Mouse (Mus musculus) thymus, postnatal 4 days (tissue): ENCODE measurements at regions not wholly inside any gene's neighbourhood (a gene's known extent, or its start where the extent isn't known, plus 50 kb on each side); places are given as distances from the start of the nearest gene placed in this dataset.
"Not testable (repeated sequence)": the region's sequence is repeated elsewhere in the genome, so short reads cannot be mapped to it uniquely, and the experiment has no call there.

Experiments used
- DNase-seq: peaks from one replicate; pipeline ENCODE4 v3.0.0; 2021

DNA sequence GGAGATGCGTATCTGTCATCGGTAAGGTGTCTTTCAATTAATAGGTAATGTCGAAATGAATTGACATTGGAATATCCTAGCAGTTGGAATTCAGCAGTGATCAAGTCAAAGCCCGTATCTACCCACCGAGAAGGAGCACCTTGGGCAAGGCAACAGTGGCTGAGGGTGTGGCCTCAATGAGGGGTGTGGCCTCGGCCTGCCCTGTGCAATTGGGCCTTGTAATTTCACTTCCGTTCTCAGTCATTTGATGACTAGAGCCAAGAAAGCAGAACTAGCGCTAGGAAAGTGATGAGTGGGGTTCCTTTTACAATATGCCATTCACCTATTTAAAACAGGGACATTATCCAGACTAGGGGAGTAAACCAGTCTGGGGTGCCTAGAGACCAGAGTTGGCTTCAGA is 77.6 kb downstream of the Elovl4 start:
- DNase-seq: no peak

DNA sequence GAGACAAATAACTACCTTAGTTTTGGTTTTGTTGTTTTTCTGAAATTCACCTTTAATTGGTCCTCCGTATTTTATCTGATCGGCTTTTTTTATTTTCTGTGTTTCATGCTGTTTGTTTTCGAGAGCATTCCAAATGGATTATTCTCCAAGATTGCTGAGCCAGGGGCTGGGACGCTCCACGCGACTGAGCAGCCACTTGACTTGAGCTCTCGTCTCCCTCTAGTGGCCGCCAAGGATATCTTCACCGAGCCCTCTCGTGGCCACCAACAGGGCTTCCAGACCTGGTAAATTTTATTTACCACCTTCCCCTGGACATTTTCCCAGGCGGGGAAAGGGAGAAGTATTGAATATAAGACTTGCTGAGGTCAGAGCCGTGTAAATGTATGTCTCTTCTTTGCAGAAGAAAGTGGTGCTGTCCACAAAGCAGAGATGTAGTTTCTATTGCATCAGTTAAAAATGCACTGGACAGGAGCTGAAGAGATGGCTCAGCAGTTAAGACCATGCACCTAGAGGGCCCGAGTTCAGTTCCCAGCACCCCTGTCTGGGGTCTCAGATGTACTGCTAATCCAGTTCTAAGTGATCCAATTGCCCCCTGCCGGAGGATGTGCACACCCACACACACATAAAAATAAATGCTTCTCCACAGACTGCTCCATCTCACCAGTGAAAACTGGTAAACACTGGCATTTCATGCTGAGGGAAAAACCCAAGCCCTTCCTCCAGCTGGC is 78.5 kb downstream of the Elovl4 start:
- peak; percentile 65 for DNase-seq

DNA sequence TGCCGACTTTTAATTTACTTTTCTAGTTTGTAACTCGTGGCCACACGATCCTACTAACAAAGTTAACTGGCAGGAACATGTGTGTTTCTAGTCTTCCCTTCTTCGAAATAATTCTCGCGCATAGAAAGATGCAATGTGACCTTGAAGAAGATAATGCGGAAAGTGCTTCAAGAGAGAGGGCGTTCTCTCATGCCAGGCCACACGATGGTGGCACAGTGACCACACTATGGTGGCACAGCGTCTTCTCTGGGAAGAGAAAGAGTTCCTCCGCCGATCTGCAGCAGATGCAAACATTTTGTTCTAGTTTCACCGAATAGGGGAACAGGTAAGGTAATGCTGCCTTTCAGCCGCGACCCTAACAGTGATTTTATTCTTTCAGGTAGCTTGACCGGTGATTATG is 79.1 kb downstream of the Elovl4 start:
- DNase-seq: no peak

DNA sequence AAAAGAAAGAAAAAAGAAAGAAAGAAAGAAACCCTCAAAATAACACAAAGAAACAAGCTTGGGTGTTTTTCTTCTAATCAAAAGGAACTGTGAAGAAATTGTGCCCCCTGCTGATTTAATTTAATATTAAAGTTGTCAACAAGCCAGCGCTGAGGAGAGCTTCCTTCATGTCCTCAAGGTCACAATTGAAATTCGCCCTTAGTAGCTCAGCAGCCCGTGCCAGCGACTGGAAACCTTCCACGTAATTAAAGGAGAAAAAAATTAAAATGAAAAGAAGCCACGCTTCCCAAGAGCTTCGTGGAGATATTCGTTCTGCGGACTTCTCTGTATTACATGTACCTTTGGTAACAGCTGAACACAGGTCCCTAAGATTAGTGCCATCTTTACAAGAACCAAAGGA is 80.0 kb downstream of the Elovl4 start:
- DNase-seq: no peak

DNA sequence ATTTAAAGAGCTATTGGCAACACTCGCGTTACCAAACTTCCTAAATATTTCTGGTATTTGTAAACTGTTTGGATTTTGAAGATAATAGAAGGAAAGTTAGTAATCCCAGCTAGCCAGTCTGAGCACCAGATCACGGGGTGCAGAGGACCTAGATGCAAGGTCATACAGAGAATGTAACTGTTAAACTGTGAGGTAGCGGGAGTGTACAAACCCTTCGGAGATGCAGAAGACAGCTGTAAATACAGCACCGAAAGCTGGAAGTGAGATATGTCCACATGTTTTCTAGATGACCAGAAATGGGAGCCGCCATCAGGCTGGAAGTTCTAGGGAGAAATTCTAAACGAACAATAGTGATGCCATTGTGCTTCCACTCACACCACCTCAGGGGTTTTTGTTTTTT is 80.5 kb downstream of the Elovl4 start:
- no peak for DNase-seq

DNA sequence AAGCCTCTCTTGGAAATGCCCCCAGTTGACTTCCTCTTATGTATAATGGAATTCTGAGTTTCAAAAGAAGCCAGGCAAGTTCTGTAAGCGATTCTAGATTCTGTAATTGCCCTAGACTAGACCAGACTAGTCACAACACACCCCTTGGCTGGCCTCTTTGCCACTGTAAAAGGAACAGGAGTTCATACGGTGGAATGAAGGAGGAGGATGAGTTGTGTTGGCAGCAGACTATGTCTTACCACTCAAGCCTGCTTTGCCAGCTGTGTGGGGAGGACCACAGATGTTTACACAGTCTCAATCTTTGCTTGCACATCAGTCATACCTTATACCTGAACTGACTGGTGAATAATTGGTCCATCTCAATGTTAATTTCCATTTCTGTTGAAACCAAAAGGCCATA is 85.1 kb downstream of the Elovl4 start:
- DNase-seq: no peak

DNA sequence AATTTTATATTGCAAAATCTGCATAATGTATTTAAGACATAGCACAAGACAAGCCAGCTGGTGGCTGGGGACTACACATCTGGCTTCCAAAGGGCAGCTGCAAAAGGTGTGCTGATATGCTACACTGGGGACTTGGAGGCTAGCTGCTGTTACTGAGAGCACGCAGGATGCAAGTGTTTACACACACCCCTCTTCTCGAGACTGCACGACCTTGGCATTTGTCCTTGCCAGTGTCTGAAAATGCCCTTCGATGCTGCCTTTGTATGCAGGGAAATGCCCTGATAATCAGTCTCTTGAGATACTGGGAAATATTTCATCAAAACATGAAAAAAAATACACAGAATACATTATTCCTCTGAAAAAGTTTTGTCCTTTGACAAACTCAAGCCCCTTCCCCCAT is 86.3 kb downstream of the Elovl4 start:
- DNase-seq: no peak

DNA sequence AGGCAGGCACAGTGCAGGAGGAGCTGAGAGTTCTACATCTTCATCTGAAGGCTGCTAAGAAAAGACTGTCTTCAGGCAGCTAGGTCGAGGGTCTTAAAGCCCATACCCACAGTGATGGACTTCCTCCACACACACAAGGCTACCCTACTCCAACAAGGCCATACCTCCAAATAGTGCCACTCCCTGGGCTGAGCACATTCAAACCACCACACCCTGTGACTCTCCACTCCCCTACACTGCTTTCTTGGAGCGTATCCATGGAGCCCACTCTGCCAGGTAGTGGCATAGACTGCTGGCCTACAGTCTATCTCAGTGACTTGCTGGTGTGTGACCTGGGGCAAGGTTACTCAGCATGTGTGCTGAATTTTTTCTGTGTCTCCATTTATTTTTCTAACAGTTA is 88.0 kb downstream of the Elovl4 start:
- not testable (repeated sequence) for DNase-seq

DNA sequence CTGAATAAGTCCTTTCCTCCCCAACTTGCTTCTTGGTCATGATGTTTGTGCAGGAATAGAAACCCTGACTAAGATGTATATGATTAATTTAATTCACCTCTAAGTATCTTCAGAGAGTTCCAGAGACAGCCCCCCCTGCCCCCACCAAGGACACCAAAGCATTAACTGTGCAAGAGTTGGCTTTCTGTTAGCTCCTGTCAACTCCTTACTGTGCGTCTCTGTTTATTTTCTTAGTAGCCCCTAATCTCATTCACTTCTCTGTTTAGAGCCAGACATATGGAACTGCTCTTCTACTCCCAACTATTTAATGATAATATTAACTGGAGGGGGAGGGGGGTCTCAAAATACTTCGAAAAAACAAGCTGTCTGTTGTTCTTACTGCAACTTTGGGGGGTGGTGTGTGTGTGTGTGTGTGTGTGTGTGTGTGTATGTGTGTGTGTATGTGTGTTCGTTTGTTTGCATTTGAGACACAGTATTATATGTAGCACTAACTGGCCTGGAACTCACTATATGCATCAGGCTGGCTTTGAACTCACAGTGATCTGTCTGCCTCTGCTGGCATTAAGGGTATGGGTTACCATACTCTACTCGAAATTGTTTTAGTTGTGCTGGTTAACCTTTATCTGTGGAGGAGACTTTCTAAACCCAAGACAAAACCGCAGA is 89.8 kb downstream of the Elovl4 start:
- no peak for DNase-seq

DNA sequence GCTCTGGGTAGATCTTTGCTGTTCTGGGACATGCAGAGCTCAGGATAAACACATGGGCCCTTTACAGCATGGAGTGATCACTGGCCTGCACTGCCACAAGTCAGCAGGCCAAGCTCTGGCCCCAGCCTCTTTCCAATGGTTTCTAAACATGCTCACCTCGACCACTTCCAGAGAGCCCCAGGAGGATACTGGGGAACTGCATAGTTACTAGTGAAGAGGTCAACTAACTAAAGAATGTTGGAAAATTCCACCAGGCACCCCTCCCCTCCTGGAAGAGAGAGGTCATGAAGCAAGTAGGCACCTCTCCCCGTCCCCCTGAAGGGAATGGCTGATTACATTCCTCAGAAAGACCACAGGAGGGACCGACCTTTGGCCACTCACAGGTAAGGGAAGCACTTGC is 98.7 kb downstream of the Elovl4 start:
- no peak for DNase-seq

DNA sequence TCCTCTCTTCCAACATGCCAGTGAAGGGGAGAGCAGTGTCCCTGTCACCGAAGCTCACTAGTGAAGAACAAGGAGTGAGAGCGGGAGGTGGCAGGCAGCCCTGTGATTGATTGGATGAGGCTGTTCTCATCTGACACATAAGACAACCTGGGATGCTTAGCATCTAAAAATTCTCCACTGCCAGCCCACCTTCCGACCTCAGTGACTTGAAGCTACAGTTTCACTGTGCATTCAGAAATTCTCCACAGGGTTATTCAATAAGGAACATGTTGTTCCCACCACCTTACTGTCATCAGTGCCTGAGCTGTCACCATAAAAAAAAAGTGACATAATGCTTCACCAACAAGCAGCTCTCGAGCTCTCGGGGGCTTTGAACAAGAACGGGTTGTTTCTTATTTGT is 100.0 kb downstream of the Elovl4 start:
- no peak for DNase-seq

DNA sequence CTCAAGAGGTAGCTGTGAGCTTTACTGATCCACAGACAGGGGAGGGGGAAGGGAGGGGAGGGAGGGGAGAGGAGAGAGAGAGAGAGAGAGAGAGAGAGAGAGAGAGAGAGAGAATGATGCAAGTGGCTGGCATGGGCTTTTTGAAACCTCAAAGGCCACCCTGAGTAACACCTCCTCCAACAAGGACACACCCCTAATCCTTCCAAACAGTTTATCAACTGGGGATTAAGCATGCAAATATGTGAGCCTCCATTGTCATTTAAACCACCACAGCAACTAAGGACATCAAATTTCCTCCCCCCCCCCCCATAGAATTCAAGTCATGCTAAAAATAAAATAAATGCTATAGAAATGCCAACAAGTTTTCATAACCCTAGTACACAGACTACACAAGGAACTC is 101.9 kb downstream of the Elovl4 start:
- no peak for DNase-seq

DNA sequence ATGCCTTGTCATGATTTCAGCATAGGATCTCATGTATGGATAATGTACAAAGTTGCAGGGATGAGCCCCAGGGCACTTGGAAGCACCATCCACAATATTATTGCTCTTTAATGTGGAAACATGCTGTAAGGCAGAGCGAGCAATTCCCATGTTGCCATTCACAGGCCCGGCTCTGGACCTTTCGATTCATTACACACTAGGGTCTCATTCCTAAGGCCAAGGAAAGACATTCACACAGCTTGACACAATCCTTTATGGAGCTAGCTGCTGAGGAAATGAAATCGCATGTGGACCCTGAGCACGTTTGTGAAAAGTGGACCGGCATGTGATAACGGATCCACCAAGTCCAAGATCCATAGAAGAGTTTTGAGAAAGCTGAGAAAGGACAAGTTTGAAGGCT is 105.2 kb downstream of the Elovl4 start:
- DNase-seq: no peak

DNA sequence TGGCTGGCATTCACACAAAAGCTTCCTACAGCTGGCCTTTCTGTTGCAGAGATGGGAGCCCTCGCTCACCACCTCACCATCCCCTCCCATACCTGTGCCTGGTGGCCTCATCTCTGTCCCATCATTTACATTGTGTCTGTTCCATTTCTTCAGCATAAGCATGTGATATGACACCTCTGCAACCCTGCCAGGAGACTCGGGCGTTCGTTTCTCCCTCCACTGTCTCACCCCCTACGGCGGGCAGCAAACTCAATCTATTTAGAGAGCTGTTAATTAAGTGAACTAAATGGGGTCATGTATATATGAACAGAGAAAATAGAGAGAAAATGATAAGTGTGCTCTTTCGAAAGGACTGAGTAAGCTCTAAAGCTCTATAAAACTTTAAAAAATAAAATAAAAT is 106.0 kb downstream of the Elovl4 start:
- DNase-seq: no peak

DNA sequence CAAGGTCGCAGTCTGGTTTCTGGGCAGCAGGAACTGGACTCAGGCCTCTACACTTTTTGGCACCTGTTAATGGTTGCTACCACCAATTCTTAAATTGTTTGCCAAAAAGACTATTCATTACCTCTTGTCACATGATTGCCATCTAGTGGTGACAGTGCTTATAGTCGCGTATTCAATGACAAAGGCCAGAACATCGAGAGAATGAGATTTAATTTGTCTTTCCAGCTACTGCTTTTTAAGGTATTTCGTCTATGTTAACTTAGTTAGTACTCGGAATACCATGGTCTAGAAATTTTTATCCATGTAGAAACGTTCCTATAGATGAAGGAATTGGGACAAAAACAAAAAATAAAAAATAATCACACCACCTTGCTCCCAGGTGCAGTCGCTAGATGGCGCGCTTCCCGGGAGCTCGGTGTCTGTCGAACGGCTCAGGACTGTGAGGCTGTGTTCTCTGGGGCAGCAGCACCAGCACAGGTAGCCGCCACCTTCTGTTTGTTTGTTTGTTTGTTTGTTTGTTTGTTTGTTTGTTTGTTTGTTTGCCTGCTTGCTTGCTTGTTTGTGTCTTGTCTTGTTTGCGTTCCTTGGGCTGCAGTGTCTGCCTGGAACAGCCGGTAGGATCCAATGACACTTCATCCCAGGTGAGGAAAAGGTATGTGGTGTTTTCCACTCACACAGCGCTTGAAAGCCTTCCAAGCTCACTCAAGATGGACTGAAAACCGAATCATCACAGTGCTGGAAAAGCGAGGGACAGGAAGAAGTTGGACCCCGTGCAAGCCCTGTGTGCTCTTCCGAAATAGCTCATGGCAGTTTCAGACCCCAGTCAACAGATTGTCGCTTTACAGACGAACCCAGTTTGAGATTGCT is 114.5 kb downstream of the Elovl4 start:
- DNase-seq: peak; percentile 78
